Mouse (Mus musculus): Measurements from ENCODE around the gene Dcaf6.

DNA sequence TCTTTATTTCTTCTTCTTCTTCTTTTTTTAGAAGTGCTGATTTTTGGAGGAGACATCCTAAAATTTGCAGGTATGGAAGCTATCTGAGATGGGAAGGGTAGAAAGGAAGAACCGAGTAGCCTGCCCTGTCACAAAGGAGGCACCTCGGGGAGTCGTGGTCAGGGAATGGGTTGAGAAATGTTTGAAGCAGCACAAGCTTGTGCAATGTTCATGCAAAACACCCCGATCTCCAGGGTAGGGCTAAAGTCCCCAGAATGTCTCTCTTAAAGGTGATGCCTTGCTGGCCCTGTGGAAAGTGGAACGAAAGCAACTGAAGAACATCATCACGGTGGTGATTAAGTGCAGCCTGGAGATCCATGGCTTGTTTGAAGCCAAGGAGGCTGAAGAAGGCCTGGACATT lies 46.0 kb upstream of the Dcaf6 start:
- TF ChIP-seq FLI1 (IDR thresholded peaks at IDR 0.05; ENCODE audit: low read length) (no peak), GATA1 (IDR thresholded peaks at IDR 0.05; ENCODE audit: borderline replicate concordance, low read length) (no peak)

Data from megakaryocyte, embryonic 14.5 days (primary cell).